Mouse (Mus musculus) lung, adult 18-20 months (tissue): ENCODE results near the gene Crybb2.

Experiments
- DNase-seq, 2 experiments: peaks; one replicate each; pipeline ENCODE4 v3.0.0; 2022; ENCODE audit warnings: mixed read lengths in 2 of 2

The Crybb2 gene

DNA sequence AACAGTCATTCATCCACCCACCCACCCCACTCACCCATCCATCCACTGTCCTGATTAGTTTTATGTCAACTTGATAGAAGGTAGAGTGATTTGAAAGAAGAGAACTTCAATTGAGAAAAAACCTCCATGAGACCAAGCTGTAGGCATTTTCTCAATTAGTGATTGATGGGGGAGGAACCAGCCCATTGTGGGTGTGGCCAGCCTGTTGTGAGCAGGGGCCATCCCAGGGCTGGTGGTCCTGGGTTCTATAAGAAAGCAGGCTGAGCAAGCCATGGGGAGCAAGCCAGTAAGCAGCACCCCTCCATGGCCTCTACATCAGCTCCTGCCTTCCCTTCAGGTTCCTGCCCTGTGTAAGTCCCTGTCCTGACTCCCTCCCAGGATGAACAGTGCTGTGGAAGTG is at the start of gene Crybb2:
Gene Crybb2 (minus strand): TSS at position 101 of the 400 bp plus-strand sequence.
- no peak for DNase-seq

- DNase-seq = no peak
These were observed 49.4 kb upstream of the Crybb2 start for GRCm38 (mm10) chr5:113119291-113119690.

- DNase-seq = no peak
These were observed 48.8 kb upstream of the Crybb2 start for GRCm38 (mm10) chr5:113118695-113119094.

DNA sequence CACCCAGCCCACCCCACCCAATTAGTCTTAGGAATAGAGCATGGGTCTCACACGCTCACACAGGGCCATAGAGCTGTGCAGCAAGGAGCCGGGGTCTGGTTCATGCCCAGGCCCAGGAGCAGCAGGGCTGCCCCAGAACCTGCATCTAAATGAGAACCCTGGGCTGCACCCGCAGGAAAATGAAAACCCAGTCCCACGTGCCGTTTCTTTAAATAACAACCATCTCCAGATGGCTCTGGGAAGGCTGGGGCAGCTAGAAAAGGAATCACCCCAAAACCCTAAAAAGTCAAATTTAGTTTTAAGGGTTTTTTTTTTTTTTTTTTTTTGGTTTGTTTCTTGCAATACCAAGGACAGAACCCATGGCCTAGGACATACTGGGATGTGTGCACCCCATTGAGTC is 47.4 kb upstream of the Crybb2 start:
- DNase-seq = no peak

- DNase-seq = no peak
These were observed 46.0 kb upstream of the Crybb2 start for GRCm38 (mm10) chr5:113115896-113116295.

- peak in 1 of 2 experiments; percentile 36 for DNase-seq
These were observed 44.6 kb upstream of the Crybb2 start for GRCm38 (mm10) chr5:113114264-113115225.

DNA sequence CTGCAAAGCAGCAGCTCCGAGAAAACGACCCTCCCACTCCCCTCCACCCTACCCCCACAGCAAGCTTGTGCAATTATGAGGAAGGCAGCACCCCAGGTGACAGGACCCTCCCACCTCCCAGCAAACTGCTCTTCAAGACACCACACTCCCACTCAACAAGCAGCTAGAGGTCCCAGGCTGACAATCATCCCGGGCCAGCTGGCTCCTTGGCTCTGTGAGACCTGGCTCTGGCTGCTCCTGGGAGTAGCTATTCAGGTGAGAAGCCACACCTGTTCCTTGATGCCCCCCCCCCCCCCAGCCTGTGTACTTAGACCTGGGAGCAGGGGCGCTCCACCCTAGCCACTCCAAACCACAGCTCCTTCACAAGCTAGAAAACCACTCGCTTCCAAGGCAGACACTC is 43.2 kb upstream of the Crybb2 start:
- DNase-seq = peak in 1 of 2 experiments; percentile 36

DNA sequence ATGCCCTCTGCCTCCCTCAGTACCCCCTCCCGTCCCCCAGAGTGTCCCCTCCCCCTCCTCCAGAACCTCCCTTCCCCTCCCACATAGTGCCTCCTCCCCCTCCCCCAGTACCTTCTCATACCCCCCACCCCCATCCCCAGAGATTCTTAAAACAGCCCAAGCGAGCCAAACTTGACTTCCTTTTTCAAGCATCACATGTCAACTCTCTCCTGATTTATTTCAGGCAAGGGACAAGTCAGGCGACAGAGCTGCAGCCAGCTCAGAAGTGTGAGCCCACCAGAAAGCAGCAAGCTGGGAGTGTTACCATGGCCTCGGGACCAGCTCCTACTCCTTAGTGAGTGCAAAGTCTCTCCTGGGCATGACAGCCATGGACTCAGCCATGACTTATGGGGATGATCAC is 41.4 kb upstream of the Crybb2 start:
- no peak for DNase-seq

GRCm38 (mm10) chr5:113110929-113111328 is 41.0 kb upstream of the Crybb2 start:
- no peak for DNase-seq

DNA sequence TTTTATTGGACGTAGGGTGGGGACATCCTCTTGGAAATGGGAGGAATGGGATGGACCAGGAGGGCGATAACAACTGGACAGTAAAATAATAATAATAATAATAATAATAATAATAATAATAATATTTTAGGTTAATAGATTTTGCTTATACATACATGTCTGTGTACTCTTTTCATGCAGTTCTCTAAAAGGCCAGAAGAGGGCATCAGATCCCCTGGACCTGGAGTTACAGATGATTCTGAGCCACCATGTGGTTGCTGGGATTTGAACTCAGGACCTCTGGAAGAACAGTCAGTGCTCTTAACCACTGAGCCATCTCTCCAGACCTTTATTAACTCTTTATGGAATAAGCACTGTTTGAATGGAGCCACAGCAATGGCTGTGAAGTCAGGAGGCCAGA is 39.7 kb upstream of the Crybb2 start:
- peak in 1 of 2 experiments; percentile 52 for DNase-seq

DNA sequence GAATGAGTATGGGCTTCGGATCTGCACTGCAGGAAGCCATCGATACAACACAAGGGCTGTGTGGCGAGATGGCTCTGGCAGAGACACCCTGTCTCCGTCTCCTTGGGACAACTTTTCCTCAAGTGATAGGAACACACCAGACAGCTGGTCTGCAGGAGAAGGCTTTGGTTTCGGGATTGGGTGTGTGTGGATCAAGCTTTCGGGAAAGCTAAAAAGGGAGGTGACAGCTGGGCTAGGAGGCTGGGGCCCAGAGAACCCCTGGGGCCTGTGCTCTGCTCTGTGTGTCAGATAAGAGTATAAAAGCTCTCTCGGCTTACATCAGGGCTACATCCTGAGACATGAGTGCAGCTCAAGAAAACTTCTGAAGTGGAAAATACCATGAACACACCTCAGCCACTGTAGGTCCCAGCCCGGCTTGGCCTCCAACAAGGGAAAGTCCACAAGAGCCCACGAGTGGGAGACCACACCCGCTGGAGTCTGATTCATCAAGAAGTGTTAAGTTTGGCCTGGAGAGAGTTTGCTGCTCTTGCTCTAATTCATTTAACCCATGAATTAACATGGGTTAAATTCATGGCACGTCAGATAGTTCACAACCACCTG is 38.3 kb upstream of the Crybb2 start:
- no peak for DNase-seq

DNA sequence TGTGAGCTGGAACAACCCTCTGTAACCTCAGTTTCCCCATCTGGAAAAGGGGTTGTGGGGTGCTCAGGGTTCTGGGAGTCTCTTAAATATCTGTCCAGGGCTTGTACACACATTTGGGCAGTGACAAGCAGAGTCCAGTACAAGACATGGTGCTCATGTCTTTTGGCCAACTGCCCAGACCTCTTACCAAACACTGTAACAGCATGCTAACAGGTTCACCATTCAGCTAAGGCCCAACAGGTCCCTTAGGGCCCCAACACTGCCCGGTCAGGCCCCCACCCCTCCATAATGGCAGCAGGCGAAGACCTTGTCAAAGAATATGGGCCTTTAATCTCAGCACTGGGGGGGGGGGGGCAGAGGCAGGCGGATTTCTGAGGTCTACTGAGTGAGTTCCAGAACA is 37.8 kb upstream of the Crybb2 start:
- peak in 1 of 2 experiments; percentile 68 for DNase-seq

DNA sequence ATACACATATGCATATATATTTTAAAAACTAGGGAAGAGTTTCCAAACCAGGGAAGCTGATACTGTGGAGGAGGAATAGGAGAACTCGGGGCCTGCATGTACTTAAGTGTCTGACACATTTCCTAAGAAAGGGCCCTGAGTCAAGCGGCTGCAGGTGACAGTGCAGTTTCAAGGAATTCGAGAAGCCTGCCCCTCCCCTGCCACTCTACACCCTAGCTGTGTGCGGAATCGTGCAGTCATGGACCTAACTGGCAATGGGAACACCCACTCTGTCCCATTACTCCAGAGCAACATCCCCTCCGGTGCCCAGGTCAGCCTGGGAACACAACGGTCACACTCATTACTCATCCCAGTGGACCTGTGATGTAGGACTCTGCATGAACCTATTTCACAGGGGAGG is 36.7 kb upstream of the Crybb2 start:
- peak in 1 of 2 experiments; percentile 33 for DNase-seq

- no peak for DNase-seq
These were observed 35.6 kb upstream of the Crybb2 start for GRCm38 (mm10) chr5:113105481-113105880.

GRCm38 (mm10) chr5:113105035-113105434 is 35.1 kb upstream of the Crybb2 start:
- DNase-seq = no peak

DNA sequence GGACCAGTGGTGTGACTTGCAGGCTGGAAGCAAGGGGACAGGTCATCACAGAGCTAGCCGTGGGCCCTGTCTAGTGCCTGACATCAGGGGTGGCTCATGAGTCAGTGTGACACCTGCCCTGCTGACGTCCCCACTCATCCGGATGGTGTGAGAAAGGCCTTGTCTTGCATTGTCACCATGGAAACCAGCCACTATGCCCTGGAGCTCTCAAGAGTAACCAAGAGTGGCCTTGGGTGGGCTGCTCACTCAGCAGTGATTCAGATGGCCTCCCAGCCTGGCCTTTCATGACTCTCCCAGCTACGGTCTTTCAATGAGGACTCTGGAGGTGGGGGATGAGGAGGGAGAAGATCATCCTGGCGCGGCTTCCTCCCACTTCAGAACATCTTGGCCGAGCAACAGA is 32.5 kb upstream of the Crybb2 start:
- no peak for DNase-seq

- DNase-seq = no peak
These were observed 31.5 kb upstream of the Crybb2 start for GRCm38 (mm10) chr5:113101457-113101856.

GRCm38 (mm10) chr5:113100422-113100821 is 30.5 kb upstream of the Crybb2 start:
- DNase-seq = peak; percentile 35 to 58

DNA sequence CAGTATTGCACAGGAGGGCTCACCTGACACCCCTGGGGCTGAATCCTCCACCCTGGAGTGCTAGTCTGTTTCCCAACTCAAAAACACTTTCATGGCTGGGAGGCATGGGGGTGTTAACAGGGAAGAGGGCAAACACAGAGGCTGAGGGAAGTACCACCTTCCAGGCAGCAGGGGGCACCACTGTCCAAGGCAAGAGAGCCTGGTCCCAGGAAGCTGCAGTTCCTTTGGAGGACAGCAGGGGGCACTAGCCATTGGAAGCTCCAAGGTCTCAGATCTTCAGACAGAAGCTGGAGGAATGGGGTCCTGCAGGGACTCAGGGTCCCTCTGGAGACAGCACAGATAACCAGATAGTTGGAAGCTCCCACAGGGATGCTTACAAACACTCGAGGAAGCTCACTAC is 29.6 kb upstream of the Crybb2 start:
- DNase-seq = peak; percentile 81 to 87

- no peak for DNase-seq
These were observed 27.6 kb upstream of the Crybb2 start for GRCm38 (mm10) chr5:113097551-113097950.

- peak; percentile 55 to 73 for DNase-seq
These were observed 25.5 kb upstream of the Crybb2 start for GRCm38 (mm10) chr5:113095456-113095855.

GRCm38 (mm10) chr5:113092406-113092805 is 22.5 kb upstream of the Crybb2 start:
- DNase-seq = peak in 1 of 2 experiments; percentile 46

- DNase-seq = peak in 1 of 2 experiments; percentile 33
These were observed 21.2 kb upstream of the Crybb2 start for GRCm38 (mm10) chr5:113091162-113091561.

- no peak for DNase-seq
These were observed 20.8 kb upstream of the Crybb2 start for GRCm38 (mm10) chr5:113090750-113091149.
